Comparison of ENCODE assay signal across 9 mouse cellular contexts in genomic region chr7:108935411-108935810, GRCm38 (mm10). TPM values are rescaled to one million over a fixed set of nuclear protein-coding genes. Genes with fewer than 3 reads are reported as not detected.
DNase-seq lines count a peak whose midpoint lies in the region; ATAC-seq and TF ChIP-seq lines count a peak whose summit lies in the region.
"Had no signal": no experiment of that assay in that cellular context is flagged by ENCODE, and none has a peak within 500 bp of the region (broad histone marks: within the 10 kb centered on the region; RNA-seq: fewer than 3 reads in every experiment).

No protein-coding gene starts in this region.

- no peak for TF ChIP-seq CTCF in layer of hippocampus, adult 2 months (conservative IDR thresholded peaks at IDR 0.05)
- TF ChIP-seq CTCF in intestine, postnatal 0 days (IDR thresholded peaks at IDR 0.05; ENCODE audit: low read depth), result no peak

- no peak for DNase-seq in layer of hippocampus, adult 2 months (ENCODE audit: low spot score in 2 of 2)
- no peak for DNase-seq in layer of hippocampus, adult 9-10 months (ENCODE audit: low spot score)
- DNase-seq in left cerebral cortex, adult 18-20 months (ENCODE audit: low spot score in 2 of 2), result no peak
- no peak for DNase-seq in embryo, embryonic 9.5 days (ENCODE audit: extremely low spot score)
- DNase-seq in embryo, embryonic 11 days, result no peak

- H3K36me3 ChIP-seq in embryonic facial prominence, embryonic 13.5 days, result peaks cover 39% of the 10 kb centered on the region
- H3K36me3 ChIP-seq in intestine, postnatal 0 days (ENCODE audit: control insufficient read depth, insufficient read depth), result peaks cover 28% of the 10 kb centered on the region
- peaks cover 37% of the 10 kb centered on the region for H3K36me3 ChIP-seq in neural tube, embryonic 13.5 days

- H3K4me2 ChIP-seq in embryonic facial prominence, embryonic 13.5 days, result peak overlapping the region; percentile 80
- peak overlapping the region; percentile 69 for H3K4me2 ChIP-seq in intestine, postnatal 0 days (replicated peaks; ENCODE audit: low read depth)
- H3K4me2 ChIP-seq in neural tube, embryonic 13.5 days, result peak overlapping the region; percentile 95

- peak overlapping the region; percentile 82 for H3K4me3 ChIP-seq in layer of hippocampus, adult 2 months
- peak overlapping the region; percentile 100 for H3K4me3 ChIP-seq in embryonic facial prominence, embryonic 13.5 days
- H3K4me3 ChIP-seq in intestine, postnatal 0 days (ENCODE audit: low read depth, low read length), result peak overlapping the region; percentile 97
- H3K4me3 ChIP-seq in neural tube, embryonic 13.5 days, result peak overlapping the region; percentile 86

- H3K9ac ChIP-seq in embryonic facial prominence, embryonic 13.5 days, result peak overlapping the region; percentile 98
- H3K9ac ChIP-seq in intestine, postnatal 0 days (ENCODE audit: low read depth, low read length), result peak overlapping the region; percentile 97; the same call in 1 of the 2 replicates
- H3K9ac ChIP-seq in neural tube, embryonic 13.5 days, result peak overlapping the region; percentile 93

- H3K9me3 ChIP-seq in embryonic facial prominence, embryonic 13.5 days, result no peaks in the 10 kb centered on the region
- H3K9me3 ChIP-seq in intestine, postnatal 0 days (ENCODE audit: control insufficient read depth), result no peaks in the 10 kb centered on the region
- no peaks in the 10 kb centered on the region for H3K9me3 ChIP-seq in neural tube, embryonic 13.5 days

- H3K4me1 ChIP-seq in embryonic facial prominence, embryonic 13.5 days, result peaks cover 15% of the 10 kb centered on the region
- peaks cover 5% of the 10 kb centered on the region; the same call in 1 of the 2 replicates for H3K4me1 ChIP-seq in intestine, postnatal 0 days (replicated peaks; ENCODE audit: control insufficient read depth, insufficient read depth, low read length)
- H3K4me1 ChIP-seq in neural tube, embryonic 13.5 days (replicated peaks), result peaks cover 22% of the 10 kb centered on the region

- no peak for ATAC-seq in embryonic facial prominence, embryonic 13.5 days (ENCODE audit: insufficient number of reproducible peaks, insufficient read depth, low FRiP score, low TSS enrichment, low read depth)
- ATAC-seq in intestine, postnatal 0 days, result no peak
- ATAC-seq in neural tube, embryonic 13.5 days (ENCODE audit: low read depth), result no peak

- H3K27me3 ChIP-seq in embryonic facial prominence, embryonic 13.5 days, result no peaks in the 10 kb centered on the region
- no peaks in the 10 kb centered on the region for H3K27me3 ChIP-seq in intestine, postnatal 0 days (replicated peaks; ENCODE audit: control insufficient read depth, insufficient read depth, low read length)
- H3K27me3 ChIP-seq in neural tube, embryonic 13.5 days, result no peaks in the 10 kb centered on the region

- WGBS in embryonic facial prominence, embryonic 13.5 days, result 82% methylated on average over 7 of the region's 7 CpGs
- WGBS in intestine, postnatal 0 days, result 76% methylated on average over 7 of the region's 7 CpGs
- 89% methylated on average over 7 of the region's 7 CpGs for WGBS in neural tube, embryonic 13.5 days

- H3K27ac ChIP-seq in layer of hippocampus, adult 2 months, result no peak overlapping the region
- H3K27ac ChIP-seq in embryonic facial prominence, embryonic 13.5 days, result no peak overlapping the region
- H3K27ac ChIP-seq in intestine, postnatal 0 days (ENCODE audit: low read depth, low read length), result no peak overlapping the region
- no peak overlapping the region for H3K27ac ChIP-seq in neural tube, embryonic 13.5 days (replicated peaks)

RNA-seq across cellular contexts. Expression of gene Eif3f, which starts 1.2 kb away (rescaled TPM):
- total RNA-seq in layer of hippocampus, adult 2 months (2021), result 100 to 1,000 TPM in 1 of 2 experiments, 10 to 100 TPM in 1; 95.6 to 101 TPM
- polyA plus RNA-seq in embryonic facial prominence, embryonic 13.5 days (2015; fragmentation: Nextera tagmentation; extraction: Ambion mirVana), result 93.2 and 111 TPM in 2 replicates
- polyA plus RNA-seq in intestine, postnatal 0 days (2015; fragmentation: Nextera tagmentation; extraction: Ambion mirVana), result 57.5 and 64.5 TPM in 2 replicates
- 69.4 and 79.7 TPM in 2 replicates for polyA plus RNA-seq in neural tube, embryonic 13.5 days (2015; fragmentation: Nextera tagmentation; extraction: Ambion mirVana)
- 100 to 1,000 TPM in 1 of 2 experiments, 10 to 100 TPM in 1; 92.0 to 108 TPM for total RNA-seq in left cerebral cortex, adult 18-20 months (2021)

RNA-seq across cellular contexts. Expression of gene Nlrp10, which starts 5.4 kb away (rescaled TPM):
- total RNA-seq in layer of hippocampus, adult 2 months (2021), result under 1 TPM; 0.27 to 0.28 TPM
- polyA plus RNA-seq in embryonic facial prominence, embryonic 13.5 days (2015; fragmentation: Nextera tagmentation; extraction: Ambion mirVana), result 0.11 TPM in 2 replicates
- polyA plus RNA-seq in intestine, postnatal 0 days (2015; fragmentation: Nextera tagmentation; extraction: Ambion mirVana), result 0.04 and 0.07 TPM in 2 replicates
- polyA plus RNA-seq in neural tube, embryonic 13.5 days (2015; fragmentation: Nextera tagmentation; extraction: Ambion mirVana), result not detected in 2 replicates
- under 1 TPM; 0.44 to 0.52 TPM for total RNA-seq in left cerebral cortex, adult 18-20 months (2021)

RNA-seq across cellular contexts. Expression of gene Tub, which starts 14.7 kb away (rescaled TPM):
- 100 to 1,000 TPM; 179 to 198 TPM for total RNA-seq in layer of hippocampus, adult 2 months (2021)
- 3.9 and 4.3 TPM in 2 replicates for polyA plus RNA-seq in embryonic facial prominence, embryonic 13.5 days (2015; fragmentation: Nextera tagmentation; extraction: Ambion mirVana)
- 1.1 and 1.4 TPM in 2 replicates for polyA plus RNA-seq in intestine, postnatal 0 days (2015; fragmentation: Nextera tagmentation; extraction: Ambion mirVana)
- polyA plus RNA-seq in neural tube, embryonic 13.5 days (2015; fragmentation: Nextera tagmentation; extraction: Ambion mirVana), result 32.6 and 39.3 TPM in 2 replicates
- total RNA-seq in left cerebral cortex, adult 18-20 months (2021), result 100 to 1,000 TPM; 128 to 137 TPM

RNA-seq across cellular contexts. Expression of gene Olfr519, which starts 41.2 kb away (rescaled TPM):
- not detected for total RNA-seq in layer of hippocampus, adult 2 months (2021)
- polyA plus RNA-seq in embryonic facial prominence, embryonic 13.5 days (2015; fragmentation: Nextera tagmentation; extraction: Ambion mirVana), result not detected in 2 replicates
- polyA plus RNA-seq in intestine, postnatal 0 days (2015; fragmentation: Nextera tagmentation; extraction: Ambion mirVana), result not detected in 2 replicates
- polyA plus RNA-seq in neural tube, embryonic 13.5 days (2015; fragmentation: Nextera tagmentation; extraction: Ambion mirVana), result not detected in 2 replicates
- not detected for total RNA-seq in left cerebral cortex, adult 18-20 months (2021)
- polyA plus RNA-seq: frontal cortex, adult 2 months had no signal

RNA-seq across cellular contexts. Expression of gene Olfr518, which starts 50.6 kb away (rescaled TPM):
- total RNA-seq in layer of hippocampus, adult 2 months (2021), result not detected
- polyA plus RNA-seq in embryonic facial prominence, embryonic 13.5 days (2015; fragmentation: Nextera tagmentation; extraction: Ambion mirVana), result not detected in 2 replicates
- not detected in 2 replicates for polyA plus RNA-seq in intestine, postnatal 0 days (2015; fragmentation: Nextera tagmentation; extraction: Ambion mirVana)
- polyA plus RNA-seq in neural tube, embryonic 13.5 days (2015; fragmentation: Nextera tagmentation; extraction: Ambion mirVana), result not detected in 2 replicates
- not detected for total RNA-seq in left cerebral cortex, adult 18-20 months (2021)
- polyA plus RNA-seq: frontal cortex, adult 2 months had no signal
